9 mouse cellular contexts compared by ENCODE assay signal in genomic region chr6:135332737-135333281, GRCm38 (mm10). TPM values are rescaled to one million over a fixed set of nuclear protein-coding genes. Genes with fewer than 3 reads are reported as not detected.
DNase-seq lines count a peak whose midpoint lies in the region; ATAC-seq lines count a peak whose summit lies in the region.
"Had no signal": no experiment of that assay in that cellular context is flagged by ENCODE, and none has a peak within 500 bp of the region (broad histone marks: within the 10 kb centered on the region; RNA-seq: fewer than 3 reads in every experiment).

No protein-coding gene starts in this region.

- H3K36me3 ChIP-seq in embryonic facial prominence, embryonic 10.5 days (replicated peaks) = no peaks in the 10 kb centered on the region
- no peaks in the 10 kb centered on the region for H3K36me3 ChIP-seq in hindbrain, embryonic 10.5 days
- no peaks in the 10 kb centered on the region for H3K36me3 ChIP-seq in limb, embryonic 11.5 days (ENCODE audit: control insufficient read depth, insufficient read depth, low read length)

- H3K9me3 ChIP-seq in embryonic facial prominence, embryonic 10.5 days = no peaks in the 10 kb centered on the region
- H3K9me3 ChIP-seq in hindbrain, embryonic 10.5 days = no peaks in the 10 kb centered on the region
- no peaks in the 10 kb centered on the region for H3K9me3 ChIP-seq in limb, embryonic 11.5 days (ENCODE audit: control insufficient read depth, low read length)

- no peak overlapping the region for H3K4me3 ChIP-seq in embryonic facial prominence, embryonic 10.5 days
- H3K4me3 ChIP-seq in hindbrain, embryonic 10.5 days = peak overlapping the region; percentile 5; the same call in 1 of the 2 replicates
- H3K4me3 ChIP-seq in limb, embryonic 11.5 days (ENCODE audit: low read depth, low read length) = no peak overlapping the region

- no peaks in the 10 kb centered on the region for H3K27me3 ChIP-seq in embryonic facial prominence, embryonic 10.5 days (replicated peaks; ENCODE audit: low read depth, poor library complexity, severe bottlenecking)
- H3K27me3 ChIP-seq in hindbrain, embryonic 10.5 days (ENCODE audit: insufficient read depth, poor library complexity, severe bottlenecking) = peaks cover 4% of the 10 kb centered on the region; the same call in 1 of the 2 replicates
- no peaks in the 10 kb centered on the region for H3K27me3 ChIP-seq in limb, embryonic 11.5 days (ENCODE audit: control insufficient read depth, insufficient read depth, low read length)

- ATAC-seq in limb, embryonic 11.5 days (ENCODE audit: insufficient number of reproducible peaks, low FRiP score, low TSS enrichment, low read depth) = peak; percentile 57; the same call in 1 of the 2 replicates

- 19% methylated on average over 10 of the region's 10 CpGs for WGBS in embryonic facial prominence, embryonic 10.5 days
- WGBS in hindbrain, embryonic 10.5 days = 27% methylated on average over 10 of the region's 10 CpGs
- WGBS in limb, embryonic 11.5 days = 16% methylated on average over 10 of the region's 10 CpGs

- peak; percentile 20 for DNase-seq in MN1 (ENCODE audit: low spot score)
- DNase-seq in embryonic facial prominence, embryonic 10.5 days (ENCODE audit: low spot score) = peak; percentile 78
- DNase-seq in hindbrain, embryonic 10.5 days (ENCODE audit: low spot score) = peak; percentile 56
- DNase-seq in limb, embryonic 11.5 days (ENCODE audit: low spot score) = peak; percentile 76
- peak; percentile 65 for DNase-seq in retina, postnatal 1 day
- no peak for DNase-seq in adrenal gland, adult 18-20 months (ENCODE audit: low spot score in 2 of 2)
- no peak for DNase-seq in thymus, postnatal 36 days
- DNase-seq in adrenal gland, adult 8-10 months = no peak

- peaks cover 29% of the 10 kb centered on the region for H3K4me1 ChIP-seq in embryonic facial prominence, embryonic 10.5 days
- H3K4me1 ChIP-seq in hindbrain, embryonic 10.5 days (replicated peaks) = peaks cover 23% of the 10 kb centered on the region
- peaks cover 13% of the 10 kb centered on the region for H3K4me1 ChIP-seq in limb, embryonic 11.5 days (ENCODE audit: control insufficient read depth, insufficient read depth, low read length)

- no peak overlapping the region for H3K4me2 ChIP-seq in limb, embryonic 11.5 days (ENCODE audit: low read depth, severe bottlenecking)

- peak overlapping the region; percentile 81 for H3K27ac ChIP-seq in embryonic facial prominence, embryonic 10.5 days (replicated peaks)
- peak overlapping the region; percentile 74 for H3K27ac ChIP-seq in hindbrain, embryonic 10.5 days
- H3K27ac ChIP-seq in limb, embryonic 11.5 days (replicated peaks; ENCODE audit: low read depth, low read length) = peak overlapping the region; percentile 64

- no peak overlapping the region for H3K9ac ChIP-seq in limb, embryonic 11.5 days (ENCODE audit: low read length)

RNA-seq across cellular contexts. Expression of gene Pbp2, which starts 22.6 kb away (rescaled TPM):
- polyA plus RNA-seq in embryonic facial prominence, embryonic 10.5 days (2016; fragmentation: Nextera tagmentation; extraction: Ambion mirVana) = not detected in 2 replicates
- polyA plus RNA-seq in hindbrain, embryonic 10.5 days (2016; fragmentation: Nextera tagmentation; extraction: Ambion mirVana) = 0.29 TPM in 1 of 2 replicates, not detected in the other
- 0.23 TPM in 1 of 2 replicates, not detected in the other for polyA plus RNA-seq in limb, embryonic 11.5 days (2014; fragmentation: Nextera tagmentation; extraction: Ambion mirVana)
- total RNA-seq in adrenal gland, adult 18-20 months (2021) = not detected
- total RNA-seq in adrenal gland, adult 8-10 months (2022) = not detected
- total RNA-seq: liver, adult 2 months had no signal
- polyA plus RNA-seq: liver, adult 2 months had no signal

RNA-seq across cellular contexts. Expression of gene Emp1, which starts 29.5 kb away (rescaled TPM):
- polyA plus RNA-seq in embryonic facial prominence, embryonic 10.5 days (2016; fragmentation: Nextera tagmentation; extraction: Ambion mirVana) = 4.3 and 7.7 TPM in 2 replicates
- 6.2 and 10.5 TPM in 2 replicates for polyA plus RNA-seq in hindbrain, embryonic 10.5 days (2016; fragmentation: Nextera tagmentation; extraction: Ambion mirVana)
- 6.8 and 7.8 TPM in 2 replicates for polyA plus RNA-seq in limb, embryonic 11.5 days (2014; fragmentation: Nextera tagmentation; extraction: Ambion mirVana)
- 10 to 100 TPM; 21.7 to 53.4 TPM for total RNA-seq in adrenal gland, adult 18-20 months (2021)
- 10 to 100 TPM; 19.4 to 64.7 (median 34.7) TPM for total RNA-seq in adrenal gland, adult 8-10 months (2022)

Comparison
In these comparisons a context has a peak if more than half of its experiments do, and no peak if none do; other contexts are left out.
1. DNase-seq: peak in MN1 (single experiment), embryonic facial prominence, embryonic 10.5 days (single experiment), hindbrain, embryonic 10.5 days (single experiment), limb, embryonic 11.5 days (single experiment) and retina, postnatal 1 day (single experiment); none in adrenal gland, adult 18-20 months (0 of 2), thymus, postnatal 36 days (0 of 2) and adrenal gland, adult 8-10 months (single experiment).
2. Peak in every context shown above with its lines, with median percentiles within 50 percentile points of each other: H3K27ac ChIP-seq.